Comparison of ENCODE assay signal across 20 mouse cellular contexts in genomic region chr4:26926060-26926459, GRCm38 (mm10).
DNase-seq lines count a peak whose midpoint lies in the region; ATAC-seq and TF ChIP-seq lines count a peak whose summit lies in the region.
"Had no signal": no experiment of that assay in that cellular context is flagged by ENCODE, and none has a peak within 500 bp of the region (broad histone marks: within the 10 kb centered on the region; RNA-seq: fewer than 3 reads in every experiment).

No protein-coding gene starts in this region.

- H3K27me3 ChIP-seq in midbrain, embryonic 11.5 days (ENCODE audit: control insufficient read depth, insufficient read depth, low read length) = no peaks in the 10 kb centered on the region
- H3K27me3 ChIP-seq in midbrain, embryonic 10.5 days (ENCODE audit: low read depth, poor library complexity, severe bottlenecking) = no peaks in the 10 kb centered on the region
- H3K27me3 ChIP-seq in C2C12 (ENCODE audit: control insufficient read depth, insufficient read depth, insufficient read length) = no peaks in the 10 kb centered on the region
- H3K27me3 ChIP-seq: CH12.LX, Patski had no signal

- no peaks in the 10 kb centered on the region for H3K9me3 ChIP-seq in midbrain, embryonic 11.5 days (ENCODE audit: control insufficient read depth, low read length)
- no peaks in the 10 kb centered on the region for H3K9me3 ChIP-seq in midbrain, embryonic 10.5 days (replicated peaks)
- H3K9me3 ChIP-seq: G1E had no signal

- ATAC-seq in midbrain, embryonic 11.5 days (ENCODE audit: low FRiP score) = no peak
- ATAC-seq: activated CD4-positive, CD25-positive, alpha-beta regulatory T cell, adult 4 months; CD4-positive, CD25-positive, alpha-beta regulatory T cell, adult 4 months; Patski had no signal

- H3K79me2 ChIP-seq in C2C12 (ENCODE audit: control insufficient read depth, insufficient read depth) = no peaks in the 10 kb centered on the region

- DNase-seq in midbrain, embryonic 11.5 days (ENCODE audit: low spot score, missing footprints) = peak; percentile 67
- no peak for DNase-seq in midbrain, embryonic 10.5 days (ENCODE audit: low spot score)
- no peak for DNase-seq in kidney, postnatal 4 days
- DNase-seq: adrenal gland, adult 2 months; adrenal gland, adult 8-10 months; adrenal gland, postnatal 10 days; adrenal gland, postnatal 14 days; adrenal gland, postnatal 25 days; adrenal gland, postnatal 36 days; B cell, adult 2 months; cerebellum, adult 11 months; cerebellum, adult 11-12 months; cerebellum, adult 18-20 months; cerebellum, adult 2 months had no signal

- H3K36me3 ChIP-seq in midbrain, embryonic 11.5 days (ENCODE audit: control insufficient read depth, insufficient read depth, low read length) = no peaks in the 10 kb centered on the region
- no peaks in the 10 kb centered on the region for H3K36me3 ChIP-seq in midbrain, embryonic 10.5 days
- no peaks in the 10 kb centered on the region for H3K36me3 ChIP-seq in C2C12 (ENCODE audit: control insufficient read depth, insufficient read depth)
- H3K36me3 ChIP-seq: G1E had no signal

- H3K4me2 ChIP-seq in midbrain, embryonic 11.5 days = no peak overlapping the region

- H3K27ac ChIP-seq in midbrain, embryonic 11.5 days (ENCODE audit: low read depth, low read length) = no peak overlapping the region
- H3K27ac ChIP-seq in midbrain, embryonic 10.5 days (replicated peaks) = no peak overlapping the region

- no peaks in the 10 kb centered on the region for H3K79me3 ChIP-seq in C2C12 (ENCODE audit: low read depth)

- no peak overlapping the region for H3ac ChIP-seq in C2C12 (ENCODE audit: control insufficient read depth, insufficient read length, low read depth)

- 89% methylated on average over 3 of the region's 3 CpGs for WGBS in midbrain, embryonic 11.5 days
- 86% methylated on average over 3 of the region's 3 CpGs for WGBS in midbrain, embryonic 10.5 days

- TF ChIP-seq CTCF in C2C12 (IDR thresholded peaks at IDR 0.05; ENCODE audit: control insufficient read depth, insufficient read depth, insufficient read length) = no peak

- H3K9ac ChIP-seq in midbrain, embryonic 11.5 days (ENCODE audit: low read length) = no peak overlapping the region

- no peak overlapping the region for H3K4me3 ChIP-seq in midbrain, embryonic 11.5 days (ENCODE audit: low read depth, low read length)
- H3K4me3 ChIP-seq in midbrain, embryonic 10.5 days = no peak overlapping the region
- H3K4me3 ChIP-seq in C2C12 (ENCODE audit: insufficient read depth, poor library complexity, severe bottlenecking) = no peak overlapping the region

- peaks cover 2% of the 10 kb centered on the region; the same call in 1 of the 2 replicates for H3K4me1 ChIP-seq in midbrain, embryonic 11.5 days (ENCODE audit: control insufficient read depth, insufficient read depth, low read length)
- no peaks in the 10 kb centered on the region for H3K4me1 ChIP-seq in midbrain, embryonic 10.5 days

TF ChIP-seq in C2C12, 6 proteins besides CTCF, POLR2A, EP300 and RAD21:
- TF ChIP-seq MYOG (IDR thresholded peaks at IDR 0.05; ENCODE audit: control insufficient read depth, extremely low read depth, insufficient read length) (no peak), FOSL1 (IDR thresholded peaks at IDR 0.05; ENCODE audit: insufficient read depth, low read length, poor library complexity, severe bottlenecking) (no peak), MAX (IDR thresholded peaks at IDR 0.05) (peak; percentile 80), USF1 (IDR thresholded peaks at IDR 0.05; ENCODE audit: low read depth) (no peak), MYOD1 (IDR thresholded peaks at IDR 0.05; ENCODE audit: control insufficient read depth, insufficient read length, low read depth) (peak; percentile 69), CEBPB (IDR thresholded peaks at IDR 0.05; ENCODE audit: low read depth) (no peak)
